Mouse (Mus musculus): Measurements from ENCODE around the gene Rdh16f2.

- TF ChIP-seq CTCF (IDR thresholded peaks at IDR 0.05; ENCODE audit: extremely low read depth, insufficient read depth, low read length) (no peak), POLR2A (IDR thresholded peaks at IDR 0.05; ENCODE audit: extremely low read depth, insufficient read depth, low read length) (no peak)
Observed at GRCm38 (mm10) chr10:127877681-127878080, 11.4 kb downstream of the Rdh16f2 start.
